Comparison of ENCODE assay signal across 20 mouse cellular contexts in the genomic region with DNA sequence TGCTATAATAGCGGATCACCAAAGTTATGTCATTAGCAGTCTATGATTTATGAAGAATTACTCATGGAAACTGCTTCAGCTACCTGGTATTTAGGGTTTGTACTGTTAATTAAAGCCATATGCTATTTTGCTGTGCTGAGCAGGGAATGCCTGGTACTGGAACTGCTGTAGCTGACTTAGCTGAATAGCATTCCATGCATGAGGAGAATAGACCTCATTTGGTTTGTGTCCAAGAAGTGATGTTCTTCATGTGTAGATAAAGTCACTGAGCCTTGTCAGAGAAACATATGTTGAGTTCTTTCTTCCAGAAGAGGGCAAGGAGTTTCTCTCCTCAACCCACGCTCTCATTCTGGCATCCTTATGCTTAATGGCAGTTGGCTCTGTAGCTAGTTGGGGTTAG.
DNase-seq lines count a peak whose midpoint lies in the region; ATAC-seq and TF ChIP-seq lines count a peak whose summit lies in the region.
"Had no signal": no experiment of that assay in that cellular context is flagged by ENCODE, and none has a peak within 500 bp of the region (broad histone marks: within the 10 kb centered on the region; RNA-seq: fewer than 3 reads in every experiment).

No protein-coding gene starts in this region.

- TF ChIP-seq POLR2A in embryonic fibroblast, embryonic 13.5 days (IDR thresholded peaks at IDR 0.05; ENCODE audit: low read depth, low read length), result no peak

- H3K9me3 ChIP-seq in hindbrain, embryonic 16.5 days (ENCODE audit: control insufficient read depth, low read length), result peaks cover 3% of the 10 kb centered on the region; the same call in 1 of the 2 replicates
- no peaks in the 10 kb centered on the region for H3K9me3 ChIP-seq in hindbrain, embryonic 10.5 days
- H3K9me3 ChIP-seq: embryonic facial prominence, embryonic 15.5 days; forebrain, embryonic 15.5 days; heart, embryonic 10.5 days had no signal

- no peak overlapping the region for H3K27ac ChIP-seq in hindbrain, embryonic 16.5 days (ENCODE audit: low read depth, low read length)
- no peak overlapping the region for H3K27ac ChIP-seq in hindbrain, embryonic 10.5 days
- peak overlapping the region; percentile 45; the same call in 1 of the 2 replicates for H3K27ac ChIP-seq in embryonic fibroblast, embryonic 13.5 days (ENCODE audit: insufficient read depth, low read length)
- H3K27ac ChIP-seq: embryonic facial prominence, embryonic 15.5 days; forebrain, embryonic 15.5 days; heart, embryonic 10.5 days; hindbrain, embryonic 14.5 days had no signal

- TF ChIP-seq CTCF in embryonic fibroblast, embryonic 13.5 days (IDR thresholded peaks at IDR 0.05; ENCODE audit: borderline replicate concordance, insufficient read depth, low read length), result no peak

- H3K4me3 ChIP-seq in hindbrain, embryonic 16.5 days (ENCODE audit: low read length), result no peak overlapping the region
- no peak overlapping the region for H3K4me3 ChIP-seq in hindbrain, embryonic 10.5 days
- H3K4me3 ChIP-seq in embryonic fibroblast, embryonic 13.5 days (ENCODE audit: insufficient read depth, low read length), result no peak overlapping the region
- H3K4me3 ChIP-seq: embryonic facial prominence, embryonic 15.5 days; forebrain, embryonic 15.5 days; heart, embryonic 10.5 days had no signal

- no peaks in the 10 kb centered on the region for H3K4me1 ChIP-seq in hindbrain, embryonic 16.5 days (ENCODE audit: control insufficient read depth, insufficient read depth, low read depth, low read length)
- no peaks in the 10 kb centered on the region for H3K4me1 ChIP-seq in hindbrain, embryonic 10.5 days (replicated peaks)
- peaks cover 5% of the 10 kb centered on the region for H3K4me1 ChIP-seq in embryonic fibroblast, embryonic 13.5 days (ENCODE audit: control insufficient read depth, insufficient read depth, low read length)
- H3K4me1 ChIP-seq: embryonic facial prominence, embryonic 15.5 days; forebrain, embryonic 15.5 days; heart, embryonic 10.5 days had no signal

- ATAC-seq in hindbrain, embryonic 16.5 days, result 0 out of 2 replicates have a peak, but pooled peaks have one; percentile 42
- ATAC-seq: forebrain, embryonic 15.5 days; inflammation-experienced regulatory T-cells, adult 6 months; intestine, postnatal 0 days had no signal

- no peaks in the 10 kb centered on the region for H3K27me3 ChIP-seq in hindbrain, embryonic 16.5 days (replicated peaks; ENCODE audit: control insufficient read depth, insufficient read depth, low read length)
- no peaks in the 10 kb centered on the region for H3K27me3 ChIP-seq in hindbrain, embryonic 10.5 days (ENCODE audit: insufficient read depth, poor library complexity, severe bottlenecking)
- H3K27me3 ChIP-seq: embryonic facial prominence, embryonic 15.5 days; forebrain, embryonic 15.5 days had no signal

- no peak overlapping the region for H3K9ac ChIP-seq in hindbrain, embryonic 16.5 days (ENCODE audit: low read depth, low read length)
- H3K9ac ChIP-seq: embryonic facial prominence, embryonic 15.5 days; forebrain, embryonic 15.5 days; hindbrain, embryonic 14.5 days had no signal

- H3K36me3 ChIP-seq in hindbrain, embryonic 16.5 days (ENCODE audit: control insufficient read depth, insufficient read depth, low read length), result no peaks in the 10 kb centered on the region
- no peaks in the 10 kb centered on the region for H3K36me3 ChIP-seq in hindbrain, embryonic 10.5 days
- H3K36me3 ChIP-seq: embryonic facial prominence, embryonic 15.5 days; forebrain, embryonic 15.5 days; heart, embryonic 10.5 days had no signal

- H3K4me2 ChIP-seq in hindbrain, embryonic 16.5 days (ENCODE audit: low read length), result no peak overlapping the region
- H3K4me2 ChIP-seq: embryonic facial prominence, embryonic 15.5 days; forebrain, embryonic 15.5 days; hindbrain, embryonic 14.5 days had no signal

- 82% methylated on average over 2 of the region's 2 CpGs for WGBS in hindbrain, embryonic 16.5 days
- 91% methylated on average over 2 of the region's 2 CpGs for WGBS in hindbrain, embryonic 10.5 days

- no peak for DNase-seq in hindbrain, embryonic 10.5 days (ENCODE audit: low spot score)
- DNase-seq in 3T3-L1 (ENCODE audit: low read depth, low spot score) (peak; percentile 98), NIH3T3 (ENCODE audit: low read depth) (peak; percentile 13)
- DNase-seq in ovary, postnatal 36 days (ENCODE audit: low spot score), result no peak
- no peak for DNase-seq in cerebellum, adult 11 months
- DNase-seq: adrenal gland, postnatal 14 days; cerebellum, adult 2 months; cerebellum, postnatal 10 days; gastrocnemius, postnatal 10 days; heart, adult 18-20 months; heart, postnatal 10 days; heart, postnatal 4 days had no signal

Comparison
In these comparisons a context has a peak if more than half of its experiments do, and no peak if none do; other contexts are left out.
1. DNase-seq: peak in 3T3-L1 (single experiment) and NIH3T3 (single experiment); none in hindbrain, embryonic 10.5 days (single experiment), ovary, postnatal 36 days (single experiment) and cerebellum, adult 11 months (single experiment).